In genomic region chr5:124774552-124774951, GRCm38 (mm10) we compare ENCODE assay signal across 35 mouse cellular contexts. TPM values are rescaled to one million over a fixed set of nuclear protein-coding genes. Genes with fewer than 3 reads are reported as not detected.
DNase-seq lines count a peak whose midpoint lies in the region; ATAC-seq and TF ChIP-seq lines count a peak whose summit lies in the region.
"Had no signal": no experiment of that assay in that cellular context is flagged by ENCODE, and none has a peak within 500 bp of the region (broad histone marks: within the 10 kb centered on the region; RNA-seq: fewer than 3 reads in every experiment).

No protein-coding gene starts in this region.

- no peaks in the 10 kb centered on the region for H3K4me1 ChIP-seq in hindbrain, postnatal 0 days (ENCODE audit: insufficient read depth, low read length)
- H3K4me1 ChIP-seq in hindbrain, embryonic 16.5 days (ENCODE audit: control insufficient read depth, insufficient read depth, low read depth, low read length) = no peaks in the 10 kb centered on the region
- no peaks in the 10 kb centered on the region for H3K4me1 ChIP-seq in lung, postnatal 0 days (ENCODE audit: insufficient read depth, low read depth, low read length)
- H3K4me1 ChIP-seq in ES-Bruce4 (ENCODE audit: control insufficient read depth, insufficient read depth, low read length) = no peaks in the 10 kb centered on the region
- H3K4me1 ChIP-seq in stomach, postnatal 0 days (replicated peaks; ENCODE audit: control insufficient read depth, insufficient read depth) = no peaks in the 10 kb centered on the region
- H3K4me1 ChIP-seq: embryonic facial prominence, embryonic 13.5 days; forebrain, embryonic 10.5 days; forebrain, embryonic 15.5 days; heart, embryonic 12.5 days; hindbrain, embryonic 13.5 days; liver, embryonic 12.5 days; midbrain, embryonic 10.5 days had no signal

- H3K4me2 ChIP-seq in hindbrain, postnatal 0 days (ENCODE audit: low read depth, low read length) = no peak overlapping the region
- no peak overlapping the region for H3K4me2 ChIP-seq in hindbrain, embryonic 16.5 days (ENCODE audit: low read length)
- no peak overlapping the region for H3K4me2 ChIP-seq in lung, postnatal 0 days (replicated peaks; ENCODE audit: low read depth, low read length)
- H3K4me2 ChIP-seq in stomach, postnatal 0 days (replicated peaks; ENCODE audit: low read depth) = no peak overlapping the region
- H3K4me2 ChIP-seq: embryonic facial prominence, embryonic 13.5 days; forebrain, embryonic 15.5 days; heart, embryonic 12.5 days; hindbrain, embryonic 13.5 days; liver, embryonic 12.5 days had no signal

- TF ChIP-seq POLR2A in ES-Bruce4 (IDR thresholded peaks at IDR 0.05; ENCODE audit: insufficient read depth, low read length) = no peak

- H3K27ac ChIP-seq in hindbrain, postnatal 0 days = no peak overlapping the region
- H3K27ac ChIP-seq in hindbrain, embryonic 16.5 days (ENCODE audit: low read depth, low read length) = no peak overlapping the region
- no peak overlapping the region for H3K27ac ChIP-seq in lung, postnatal 0 days (ENCODE audit: low read length)
- no peak overlapping the region for H3K27ac ChIP-seq in ES-Bruce4 (ENCODE audit: insufficient read depth, low read length)
- H3K27ac ChIP-seq in stomach, postnatal 0 days (replicated peaks) = no peak overlapping the region
- H3K27ac ChIP-seq: embryonic facial prominence, embryonic 13.5 days; forebrain, embryonic 10.5 days; forebrain, embryonic 15.5 days; heart, adult 2 months; hindbrain, embryonic 13.5 days; left cerebral cortex, adult 2 months; liver, embryonic 12.5 days; midbrain, embryonic 10.5 days had no signal

- no peak overlapping the region for H3K9ac ChIP-seq in hindbrain, postnatal 0 days (replicated peaks; ENCODE audit: low read length)
- H3K9ac ChIP-seq in hindbrain, embryonic 16.5 days (ENCODE audit: low read depth, low read length) = no peak overlapping the region
- no peak overlapping the region for H3K9ac ChIP-seq in lung, postnatal 0 days (replicated peaks; ENCODE audit: low read depth)
- no peak overlapping the region for H3K9ac ChIP-seq in ES-Bruce4 (ENCODE audit: low read depth, poor library complexity, severe bottlenecking)
- no peak overlapping the region for H3K9ac ChIP-seq in stomach, postnatal 0 days (ENCODE audit: low read length)
- H3K9ac ChIP-seq: embryonic facial prominence, embryonic 13.5 days; forebrain, embryonic 15.5 days; heart, embryonic 12.5 days; hindbrain, embryonic 13.5 days; liver, embryonic 12.5 days; liver, postnatal 0 days had no signal

- H3K27me3 ChIP-seq in hindbrain, postnatal 0 days (ENCODE audit: insufficient read depth, low read length) = no peaks in the 10 kb centered on the region
- no peaks in the 10 kb centered on the region for H3K27me3 ChIP-seq in hindbrain, embryonic 16.5 days (replicated peaks; ENCODE audit: control insufficient read depth, insufficient read depth, low read length)
- no peaks in the 10 kb centered on the region for H3K27me3 ChIP-seq in lung, postnatal 0 days (replicated peaks; ENCODE audit: insufficient read depth, low read length)
- no peaks in the 10 kb centered on the region for H3K27me3 ChIP-seq in ES-Bruce4 (ENCODE audit: control insufficient read depth, insufficient read depth, low read length, poor library complexity, severe bottlenecking)
- no peaks in the 10 kb centered on the region for H3K27me3 ChIP-seq in stomach, postnatal 0 days (ENCODE audit: control insufficient read depth, insufficient read depth, low read length)
- H3K27me3 ChIP-seq: embryonic facial prominence, embryonic 13.5 days; forebrain, embryonic 15.5 days; heart, embryonic 12.5 days; hindbrain, embryonic 13.5 days; liver, embryonic 12.5 days had no signal

- DNase-seq in hindbrain, postnatal 0 days (ENCODE audit: low spot score) = peak; percentile 7
- DNase-seq in lung, postnatal 0 days (ENCODE audit: low spot score) = no peak
- DNase-seq in lung, postnatal 10 days = no peak
- no peak for DNase-seq in stomach, postnatal 0 days (ENCODE audit: low spot score)
- DNase-seq in right cerebral cortex, adult 18-20 months = no peak
- no peak for DNase-seq in layer of hippocampus, postnatal 36 days
- DNase-seq: adrenal gland, postnatal 14 days; cerebellum, adult 18-20 months; heart, adult 2 months; heart, postnatal 4 days; kidney, adult 8-10 months; kidney, postnatal 10 days; layer of hippocampus, adult 9-11 months; left cerebral cortex, postnatal 4 days; liver, postnatal 0 days; retina, postnatal 1 day; right cerebral cortex, postnatal 25 days; thymus, adult 18-20 months; thymus, postnatal 36 days had no signal

- ATAC-seq in hindbrain, postnatal 0 days = no peak
- ATAC-seq in hindbrain, embryonic 16.5 days = no peak
- ATAC-seq in lung, postnatal 0 days = no peak
- no peak for ATAC-seq in stomach, postnatal 0 days (ENCODE audit: low FRiP score, low TSS enrichment)
- ATAC-seq: CD4-positive, CD25-positive, alpha-beta regulatory T cell, adult 4 months; forebrain, embryonic 15.5 days; inflammation-experienced regulatory T-cells, adult 6 months; liver, embryonic 12.5 days; liver, postnatal 0 days had no signal

- 74% methylated on average over 3 of the region's 3 CpGs for WGBS in hindbrain, postnatal 0 days
- WGBS in hindbrain, embryonic 16.5 days = 77% methylated on average over 3 of the region's 3 CpGs
- WGBS in lung, postnatal 0 days = 65% methylated on average over 3 of the region's 3 CpGs
- WGBS in stomach, postnatal 0 days = 71% methylated on average over 3 of the region's 3 CpGs

- H3K4me3 ChIP-seq in hindbrain, postnatal 0 days (ENCODE audit: low read length) = no peak overlapping the region
- H3K4me3 ChIP-seq in hindbrain, embryonic 16.5 days (ENCODE audit: low read length) = no peak overlapping the region
- no peak overlapping the region for H3K4me3 ChIP-seq in lung, postnatal 0 days (ENCODE audit: low read depth, low read length)
- H3K4me3 ChIP-seq in ES-Bruce4 (ENCODE audit: low read depth, low read length) = peak overlapping the region; percentile 13; the same call in 1 of the 2 replicates
- H3K4me3 ChIP-seq in stomach, postnatal 0 days (ENCODE audit: low read depth, low read length) = no peak overlapping the region
- H3K4me3 ChIP-seq: embryonic facial prominence, embryonic 13.5 days; forebrain, embryonic 10.5 days; forebrain, embryonic 15.5 days; heart, adult 2 months; heart, embryonic 12.5 days; hindbrain, embryonic 13.5 days; left cerebral cortex, adult 2 months; liver, embryonic 12.5 days; midbrain, embryonic 10.5 days had no signal

- TF ChIP-seq CTCF in hindbrain, postnatal 0 days (IDR thresholded peaks at IDR 0.05; ENCODE audit: low read depth) = 0 out of 2 replicates have a peak, but pooled peaks have one; percentile 10
- peak; percentile 14; the same call in 1 of the 2 replicates for TF ChIP-seq CTCF in lung, postnatal 0 days (IDR thresholded peaks at IDR 0.05)
- TF ChIP-seq CTCF in ES-Bruce4 (IDR thresholded peaks at IDR 0.05; ENCODE audit: low read depth, low read length) = peak; percentile 50
- TF ChIP-seq CTCF in stomach, postnatal 0 days (IDR thresholded peaks at IDR 0.05; ENCODE audit: low read depth) = peak; percentile 23

- H3K36me3 ChIP-seq in hindbrain, postnatal 0 days (ENCODE audit: insufficient read depth, low read length) = no peaks in the 10 kb centered on the region
- H3K36me3 ChIP-seq in hindbrain, embryonic 16.5 days (ENCODE audit: control insufficient read depth, insufficient read depth, low read length) = no peaks in the 10 kb centered on the region
- H3K36me3 ChIP-seq in lung, postnatal 0 days (ENCODE audit: insufficient read depth, low read length) = no peaks in the 10 kb centered on the region
- no peaks in the 10 kb centered on the region for H3K36me3 ChIP-seq in ES-Bruce4 (ENCODE audit: control insufficient read depth, insufficient read depth, low read length, poor library complexity, severe bottlenecking)
- H3K36me3 ChIP-seq in stomach, postnatal 0 days (ENCODE audit: control insufficient read depth, insufficient read depth, low read length) = no peaks in the 10 kb centered on the region
- H3K36me3 ChIP-seq: embryonic facial prominence, embryonic 13.5 days; forebrain, embryonic 10.5 days; forebrain, embryonic 15.5 days; G1E; heart, embryonic 12.5 days; hindbrain, embryonic 13.5 days; liver, embryonic 12.5 days; midbrain, embryonic 10.5 days had no signal

- no peak for TF ChIP-seq EP300 in lung, postnatal 0 days (IDR thresholded peaks at IDR 0.05)
- TF ChIP-seq EP300 in ES-Bruce4 (IDR thresholded peaks at IDR 0.05; ENCODE audit: insufficient read depth, low read depth, low read length) = no peak
- TF ChIP-seq EP300 in stomach, postnatal 0 days (optimal IDR thresholded peaks at IDR 0.05) = no peak

- H3K9me3 ChIP-seq in hindbrain, postnatal 0 days (ENCODE audit: low read length) = no peaks in the 10 kb centered on the region
- no peaks in the 10 kb centered on the region for H3K9me3 ChIP-seq in hindbrain, embryonic 16.5 days (ENCODE audit: control insufficient read depth, low read length)
- H3K9me3 ChIP-seq in lung, postnatal 0 days (ENCODE audit: low read length) = no peaks in the 10 kb centered on the region
- H3K9me3 ChIP-seq in ES-Bruce4 (replicated peaks; ENCODE audit: control insufficient read depth, insufficient read depth, low read length, poor library complexity, severe bottlenecking) = no peaks in the 10 kb centered on the region
- no peaks in the 10 kb centered on the region for H3K9me3 ChIP-seq in stomach, postnatal 0 days (ENCODE audit: control insufficient read depth, low read length)
- H3K9me3 ChIP-seq: embryonic facial prominence, embryonic 13.5 days; forebrain, embryonic 10.5 days; forebrain, embryonic 15.5 days; hindbrain, embryonic 13.5 days; liver, embryonic 12.5 days had no signal

RNA-seq across cellular contexts. Expression of gene Dnah10, which starts 49.7 kb away (rescaled TPM):
- total RNA-seq in hindbrain, postnatal 0 days (2014; rRNA removed) = 0.47 and 3.0 TPM in 2 replicates
- 0.11 and 0.31 TPM in 2 replicates for polyA plus RNA-seq in hindbrain, postnatal 0 days (2015; fragmentation: Nextera tagmentation; extraction: Ambion mirVana)
- polyA plus RNA-seq in hindbrain, embryonic 16.5 days (2015; fragmentation: Nextera tagmentation; extraction: Ambion mirVana) = 0.13 and 0.32 TPM in 2 replicates
- 0.95 and 1.0 TPM in 2 replicates for polyA plus RNA-seq in lung, postnatal 0 days (2015; fragmentation: Nextera tagmentation; extraction: Ambion mirVana)
- 0.73 and 2.3 TPM in 2 replicates for polyA plus RNA-seq in ES-Bruce4 (2011; ENCODE audit: insufficient read depth, insufficient read length, low read depth, missing spikeins)
- polyA plus RNA-seq in stomach, postnatal 0 days (2015; fragmentation: Nextera tagmentation; extraction: Ambion mirVana) = 0.04 and 0.10 TPM in 2 replicates
- total RNA-seq in layer of hippocampus, postnatal 36 days (2021) = under 1 TPM; 0.40 to 0.52 TPM
- total RNA-seq: common myeloid progenitor, adult 5-6 weeks; megakaryocyte progenitor cell, adult 5-6 weeks; monocyte, adult 5-6 weeks had no signal
- polyA plus RNA-seq: forebrain, embryonic 10.5 days; G1E; liver, postnatal 0 days had no signal
